Mouse (Mus musculus): ENCODE data around the gene Pa2g4.

- no peak for TF ChIP-seq POLR2A (IDR thresholded peaks at IDR 0.05; ENCODE audit: extremely low read depth, insufficient read depth, low read length)
- no peak for TF ChIP-seq CTCF (IDR thresholded peaks at IDR 0.05; ENCODE audit: extremely low read depth, insufficient read depth, low read length)
Measured at GRCm38 (mm10) chr10:128578330-128578729, 12.5 kb upstream of the Pa2g4 start.
